Mouse (Mus musculus): ENCODE measurements around the gene Nckipsd. TPM values are rescaled to one million over a fixed set of nuclear protein-coding genes. Genes with fewer than 3 reads are reported as not detected.

The Nckipsd gene
- polyA plus RNA-seq, 1 experiment from 2014 or later: 13.0 TPM

- H3K27me3 ChIP-seq (ENCODE audit: control insufficient read depth, insufficient read depth, low read length): no peaks in the 10 kb centered on the region
- no peak for DNase-seq (ENCODE audit: low spot score)
- H3K27ac ChIP-seq (ENCODE audit: low read depth, low read length): no peak overlapping the region
- H3K4me2 ChIP-seq (replicated peaks; ENCODE audit: low read depth, low read length): no peak overlapping the region
- ATAC-seq (ENCODE audit: low FRiP score): no peak
- no peaks in the 10 kb centered on the region for H3K9me3 ChIP-seq (ENCODE audit: control insufficient read depth, low read length)
- H3K4me1 ChIP-seq (replicated peaks; ENCODE audit: control insufficient read depth, insufficient read depth, low read length): no peaks in the 10 kb centered on the region
- WGBS: 83% methylated on average over 4 of the region's 4 CpGs
- H3K36me3 ChIP-seq (ENCODE audit: control insufficient read depth, insufficient read depth, low read length): 0 out of 2 replicates have a peak, but pooled peaks cover 10% of the 10 kb centered on the region
- no peak overlapping the region for H3K4me3 ChIP-seq (ENCODE audit: low read depth, low read length)
- H3K9ac ChIP-seq (ENCODE audit: low read depth, low read length): no peak overlapping the region
Measured at GRCm38 (mm10) chr9:108847374-108847773, 39.2 kb downstream of the Nckipsd start.

- 84% methylated on average over 17 of the region's 17 CpGs for WGBS
- Histone ChIP-seq H3K36me3 (ENCODE audit: control insufficient read depth, insufficient read depth, low read length) (0 out of 2 replicates have a peak, but pooled peaks cover 5% of the 10 kb centered on the region), H3K4me1 (replicated peaks; ENCODE audit: control insufficient read depth, insufficient read depth, low read length) (no peaks in the 10 kb centered on the region), H3K4me3 (ENCODE audit: low read depth, low read length) (no peak overlapping the region), H3K27ac (ENCODE audit: low read depth, low read length) (no peak overlapping the region), H3K9me3 (ENCODE audit: control insufficient read depth, low read length) (no peaks in the 10 kb centered on the region), H3K4me2 (replicated peaks; ENCODE audit: low read depth, low read length) (no peak overlapping the region), H3K9ac (ENCODE audit: low read depth, low read length) (no peak overlapping the region), H3K27me3 (ENCODE audit: control insufficient read depth, insufficient read depth, low read length) (no peaks in the 10 kb centered on the region)
- DNase-seq (ENCODE audit: low spot score): no peak
- no peak for ATAC-seq (ENCODE audit: low FRiP score)
Measured at GRCm38 (mm10) chr9:108848419-108848818, 40.3 kb downstream of the Nckipsd start.

GRCm38 (mm10) chr9:108852976-108853375 lies 44.8 kb downstream of the Nckipsd start, which contains the start of gene Slc26a6:
Slc26a6 (plus strand) TSS chr9:108853283.
- Histone ChIP-seq H3K4me1 (replicated peaks; ENCODE audit: control insufficient read depth, insufficient read depth, low read length) (0 out of 2 replicates have a peak, but pooled peaks cover 4% of the 10 kb centered on the region), H3K9ac (ENCODE audit: low read depth, low read length) (peak within 1 kb of the TSS; percentile 74), H3K4me2 (replicated peaks; ENCODE audit: low read depth, low read length) (peak within 1 kb of the TSS; percentile 96), H3K27ac (ENCODE audit: low read depth, low read length) (peak within 1 kb of the TSS; percentile 68), H3K9me3 (ENCODE audit: control insufficient read depth, low read length) (no peaks in the 10 kb centered on the region), H3K27me3 (ENCODE audit: control insufficient read depth, insufficient read depth, low read length) (no peaks in the 10 kb centered on the region), H3K36me3 (ENCODE audit: control insufficient read depth, insufficient read depth, low read length) (0 out of 2 replicates have a peak, but pooled peaks cover 5% of the 10 kb centered on the region), H3K4me3 (ENCODE audit: low read depth, low read length) (peak within 1 kb of the TSS; percentile 76)
- no peak for DNase-seq (ENCODE audit: low spot score)
- no peak for ATAC-seq (ENCODE audit: low FRiP score)
- 88% methylated on average over 3 of the region's 3 CpGs for WGBS

- DNase-seq (ENCODE audit: low spot score): peak; percentile 92
- ATAC-seq (ENCODE audit: low FRiP score): peak; percentile 92
- Histone ChIP-seq H3K9ac (ENCODE audit: low read depth, low read length) (peak overlapping the region; percentile 74), H3K27ac (ENCODE audit: low read depth, low read length) (peak overlapping the region; percentile 68), H3K9me3 (ENCODE audit: control insufficient read depth, low read length) (no peaks in the 10 kb centered on the region), H3K4me2 (replicated peaks; ENCODE audit: low read depth, low read length) (peak overlapping the region; percentile 96), H3K4me1 (replicated peaks; ENCODE audit: control insufficient read depth, insufficient read depth, low read length) (0 out of 2 replicates have a peak, but pooled peaks cover 4% of the 10 kb centered on the region), H3K27me3 (ENCODE audit: control insufficient read depth, insufficient read depth, low read length) (no peaks in the 10 kb centered on the region), H3K4me3 (ENCODE audit: low read depth, low read length) (peak overlapping the region; percentile 76), H3K36me3 (ENCODE audit: control insufficient read depth, insufficient read depth, low read length) (0 out of 2 replicates have a peak, but pooled peaks cover 5% of the 10 kb centered on the region)
- WGBS: 3% methylated on average over 25 of the region's 25 CpGs
Measured at GRCm38 (mm10) chr9:108853635-108854240, 45.6 kb downstream of the Nckipsd start.

- under 1% methylated on average over 26 of the region's 28 CpGs for WGBS
- Histone ChIP-seq H3K27ac (ENCODE audit: low read depth, low read length) (peak overlapping the region; percentile 68), H3K27me3 (ENCODE audit: control insufficient read depth, insufficient read depth, low read length) (no peaks in the 10 kb centered on the region), H3K4me3 (ENCODE audit: low read depth, low read length) (peak overlapping the region; percentile 76), H3K4me1 (replicated peaks; ENCODE audit: control insufficient read depth, insufficient read depth, low read length) (0 out of 2 replicates have a peak, but pooled peaks cover 4% of the 10 kb centered on the region), H3K4me2 (replicated peaks; ENCODE audit: low read depth, low read length) (peak overlapping the region; percentile 96), H3K36me3 (ENCODE audit: control insufficient read depth, insufficient read depth, low read length) (no peaks in the 10 kb centered on the region), H3K9me3 (ENCODE audit: control insufficient read depth, low read length) (no peaks in the 10 kb centered on the region), H3K9ac (ENCODE audit: low read depth, low read length) (peak overlapping the region; percentile 74)
- DNase-seq (ENCODE audit: low spot score): peak; percentile 84
- ATAC-seq (ENCODE audit: low FRiP score): peak; percentile 75
Measured at GRCm38 (mm10) chr9:108854241-108854696, 46.1 kb downstream of the Nckipsd start.

- DNase-seq (ENCODE audit: low spot score): no peak
- ATAC-seq (ENCODE audit: low FRiP score): no peak
- no peak overlapping the region for H3K27ac ChIP-seq (ENCODE audit: low read depth, low read length)
- H3K4me1 ChIP-seq (replicated peaks; ENCODE audit: control insufficient read depth, insufficient read depth, low read length): 0 out of 2 replicates have a peak, but pooled peaks cover 4% of the 10 kb centered on the region
- no peak overlapping the region for H3K4me2 ChIP-seq (replicated peaks; ENCODE audit: low read depth, low read length)
- no peaks in the 10 kb centered on the region for H3K36me3 ChIP-seq (ENCODE audit: control insufficient read depth, insufficient read depth, low read length)
- 64% methylated on average over 5 of the region's 5 CpGs for WGBS
- H3K9me3 ChIP-seq (ENCODE audit: control insufficient read depth, low read length): no peaks in the 10 kb centered on the region
- no peak overlapping the region for H3K4me3 ChIP-seq (ENCODE audit: low read depth, low read length)
- H3K9ac ChIP-seq (ENCODE audit: low read depth, low read length): no peak overlapping the region
- H3K27me3 ChIP-seq (ENCODE audit: control insufficient read depth, insufficient read depth, low read length): no peaks in the 10 kb centered on the region
Measured at GRCm38 (mm10) chr9:108855335-108855734, 47.2 kb downstream of the Nckipsd start.

GRCm38 (mm10) chr9:108858792-108859527 lies 50.8 kb downstream of the Nckipsd start:
- 80% methylated on average over 8 of the region's 8 CpGs for WGBS
- DNase-seq (ENCODE audit: low spot score) (no peak), ATAC-seq (ENCODE audit: low FRiP score) (no peak)
- Histone ChIP-seq H3K27ac (ENCODE audit: low read depth, low read length) (no peak overlapping the region), H3K4me1 (replicated peaks; ENCODE audit: control insufficient read depth, insufficient read depth, low read length) (0 out of 2 replicates have a peak, but pooled peaks cover 2% of the 10 kb centered on the region), H3K27me3 (ENCODE audit: control insufficient read depth, insufficient read depth, low read length) (no peaks in the 10 kb centered on the region), H3K4me2 (replicated peaks; ENCODE audit: low read depth, low read length) (no peak overlapping the region), H3K9ac (ENCODE audit: low read depth, low read length) (no peak overlapping the region), H3K36me3 (ENCODE audit: control insufficient read depth, insufficient read depth, low read length) (0 out of 2 replicates have a peak, but pooled peaks cover 2% of the 10 kb centered on the region), H3K9me3 (ENCODE audit: control insufficient read depth, low read length) (no peaks in the 10 kb centered on the region), H3K4me3 (ENCODE audit: low read depth, low read length) (no peak overlapping the region)
